Mouse (Mus musculus) lung, adult 2 months (tissue): ENCODE results near the gene Clint1.

ENCODE experiments used
- CTCF ChIP-seq: fragments of 200-500 bp; IDR thresholded peaks from 2 replicates; pipeline ENCODE4 v1.5.1; 2011; ENCODE audit warnings: mild to moderate bottlenecking, low read length, control low read depth; ENCODE audit not compliant: insufficient read depth
- POLR2A ChIP-seq: fragments of 200-500 bp; IDR thresholded peaks from 2 replicates; pipeline ENCODE4 v1.6.1; 2011; ENCODE audit warnings: low read depth, mild to moderate bottlenecking, control low read depth, low read length, borderline replicate concordance; ENCODE audit errors: extremely low read depth

DNA sequence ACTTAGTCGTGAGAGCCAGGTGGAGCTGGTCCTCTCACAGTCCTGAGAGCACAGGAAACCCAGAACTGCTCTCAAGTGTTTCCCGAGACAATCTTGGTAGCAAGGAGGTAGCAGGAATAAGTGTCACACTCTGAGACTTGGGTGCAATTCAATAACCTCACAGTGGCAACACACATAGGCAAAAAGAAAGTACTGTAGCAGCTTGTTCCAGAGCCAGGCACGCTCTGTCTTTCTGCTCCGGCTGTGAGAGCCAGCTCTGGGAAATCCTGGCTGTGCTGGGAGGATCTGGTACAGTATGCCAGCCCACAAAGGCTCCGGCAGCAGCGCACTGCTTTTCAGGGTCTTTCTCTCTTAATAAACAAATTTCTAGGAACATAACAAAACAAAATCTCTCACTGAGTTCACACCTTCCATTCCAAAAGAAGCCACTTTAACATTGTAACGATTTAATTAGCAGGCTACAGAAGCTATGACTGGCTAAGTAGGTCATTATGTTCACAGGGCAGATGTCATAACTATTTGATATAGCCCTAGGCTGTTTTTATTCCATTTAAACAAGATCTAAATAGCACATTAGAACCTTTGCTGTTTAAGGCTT is 91.4 kb downstream of the Clint1 start:
- no peak for TF ChIP-seq CTCF
- no peak for TF ChIP-seq POLR2A
